In the genomic region with DNA sequence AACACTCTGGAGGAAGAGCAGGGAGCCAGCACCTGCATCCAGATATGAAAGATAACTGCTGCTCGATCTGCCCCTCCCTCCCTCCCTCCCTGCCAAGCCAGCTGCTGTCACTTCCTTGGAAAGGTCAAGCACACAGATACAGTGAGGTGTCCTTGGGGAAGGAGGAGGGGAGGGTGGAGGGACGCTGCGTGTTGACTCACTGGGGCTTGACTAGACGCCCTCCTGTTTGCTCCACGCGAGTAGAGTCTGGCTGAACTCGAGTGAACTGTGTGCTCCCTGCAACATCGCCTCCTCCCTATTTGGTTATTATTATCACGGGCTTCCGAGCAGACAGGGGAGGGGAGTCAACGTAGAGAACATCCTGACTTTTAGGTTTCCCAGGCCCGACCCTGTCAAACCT, we compare ENCODE assay signal across 11 mouse cellular contexts.
DNase-seq lines count a peak whose midpoint lies in the region; ATAC-seq and TF ChIP-seq lines count a peak whose summit lies in the region.
"Had no signal": no experiment of that assay in that cellular context is flagged by ENCODE, and none has a peak within 500 bp of the region (broad histone marks: within the 10 kb centered on the region; RNA-seq: fewer than 3 reads in every experiment).

No protein-coding gene starts in this region.

- no peak overlapping the region for H3K9ac ChIP-seq in liver, adult 2 months (ENCODE audit: low read depth, low read length)
- H3K9ac ChIP-seq: embryonic facial prominence, embryonic 12.5 days had no signal

- DNase-seq in liver, adult 2 months (ENCODE audit: extremely low read depth, low read depth, low spot score) = peak; percentile 59
- DNase-seq in liver = no peak
- peak; percentile 77 for DNase-seq in adrenal gland, postnatal 10 days
- DNase-seq in heart, embryonic 10.5 days (ENCODE audit: low spot score) = no peak
- no peak for DNase-seq in layer of hippocampus, adult 8-10 months (ENCODE audit: low spot score in 2 of 2)
- DNase-seq in left cerebral cortex, postnatal 10 days (ENCODE audit: extremely low spot score in 1 of 2, low spot score in 2 of 2) = no peak
- DNase-seq: lung, postnatal 4 days; thymus, postnatal 4 days had no signal

- no peak overlapping the region for H3K4me3 ChIP-seq in liver, adult 2 months (ENCODE audit: insufficient read depth, low read depth, low read length)
- peak overlapping the region; percentile 34 for H3K4me3 ChIP-seq in heart, embryonic 10.5 days
- H3K4me3 ChIP-seq in macrophage (ENCODE audit: inconsistent target) = no peak overlapping the region
- H3K4me3 ChIP-seq: embryonic facial prominence, embryonic 12.5 days had no signal

- no peaks in the 10 kb centered on the region for H3K36me3 ChIP-seq in liver, adult 2 months (ENCODE audit: control insufficient read depth, insufficient read depth, low read length)
- H3K36me3 ChIP-seq in heart, embryonic 10.5 days = no peaks in the 10 kb centered on the region
- no peaks in the 10 kb centered on the region for H3K36me3 ChIP-seq in macrophage (ENCODE audit: inconsistent target)
- H3K36me3 ChIP-seq: embryonic facial prominence, embryonic 12.5 days had no signal

- no peak for TF ChIP-seq POLR2A in liver, adult 2 months (IDR thresholded peaks at IDR 0.05; ENCODE audit: extremely low read depth, insufficient read depth, low read length)

- intact Hi-C loops in left cerebral cortex, postnatal 10 days (cut with DNase I) = no loop called here

- peaks cover 4% of the 10 kb centered on the region; the same call in 1 of the 2 replicates for H3K4me1 ChIP-seq in liver, adult 2 months (ENCODE audit: control insufficient read depth, insufficient read depth, low read length)
- H3K4me1 ChIP-seq in heart, embryonic 10.5 days = peaks cover 47% of the 10 kb centered on the region

- WGBS in liver, adult 2 months = 7% methylated on average over 12 of the region's 12 CpGs
- WGBS in heart, embryonic 10.5 days = 14% methylated on average over 12 of the region's 12 CpGs
- WGBS in macrophage (ENCODE audit: missing documents) = 90% methylated on average over 9 of the region's 12 CpGs

- H3K79me2 ChIP-seq in liver, adult 2 months (ENCODE audit: control insufficient read depth, insufficient read depth, low read length) = no peaks in the 10 kb centered on the region
- H3K79me2 ChIP-seq in macrophage (ENCODE audit: inconsistent target) = no peaks in the 10 kb centered on the region

- H3K27ac ChIP-seq in liver, adult 2 months (replicated peaks; ENCODE audit: insufficient read depth, low read depth, low read length) = no peak overlapping the region
- H3K27ac ChIP-seq in heart, embryonic 10.5 days = peak overlapping the region; percentile 72
- peak overlapping the region; percentile 97 for H3K27ac ChIP-seq in macrophage
- H3K27ac ChIP-seq: embryonic facial prominence, embryonic 12.5 days had no signal

- TF ChIP-seq CTCF in liver, adult 2 months (IDR thresholded peaks at IDR 0.05; ENCODE audit: low read depth, low read length) = no peak

- no peaks in the 10 kb centered on the region for H3K27me3 ChIP-seq in liver, adult 2 months (ENCODE audit: control insufficient read depth, insufficient read depth, low read length)
- 0 out of 2 replicates have a peak, but pooled peaks cover 3% of the 10 kb centered on the region for H3K27me3 ChIP-seq in heart, embryonic 10.5 days (ENCODE audit: insufficient read depth, poor library complexity, severe bottlenecking)
- H3K27me3 ChIP-seq: embryonic facial prominence, embryonic 12.5 days had no signal

- H3K9me3 ChIP-seq in heart, embryonic 10.5 days = no peaks in the 10 kb centered on the region
- H3K9me3 ChIP-seq: embryonic facial prominence, embryonic 12.5 days had no signal

- ATAC-seq in inflammation-experienced regulatory T-cells, adult 6 months = no peak

Comparison
In these comparisons a context has a peak if more than half of its experiments do, and no peak if none do; other contexts are left out.
1. DNase-seq: peak in liver, adult 2 months (single experiment) and adrenal gland, postnatal 10 days (single experiment); none in liver (single experiment), heart, embryonic 10.5 days (single experiment), layer of hippocampus, adult 8-10 months (0 of 2) and left cerebral cortex, postnatal 10 days (0 of 2).